Mouse (Mus musculus) liver, embryonic 15.5 days (tissue): ENCODE data around the gene Kbtbd8. TPM values are rescaled to one million over a fixed set of nuclear protein-coding genes. Genes with fewer than 3 reads are reported as not detected.

ENCODE experiments used
- ATAC-seq: fragments of 200-750 bp; cut with Nextera tagmentation; 2 replicates; pipeline ENCODE4 v1.8.0; 2017; ENCODE audit warnings: moderate number of reproducible peaks, mild to moderate bottlenecking, moderate library complexity; ENCODE audit not compliant: insufficient read depth
- H3K27ac ChIP-seq: fragments of 300-500 bp; sonication (generic); replicated peaks from 2 replicates; pipeline ENCODE4 v1.5.1; 2015; ENCODE audit warnings: mild to moderate bottlenecking, inconsistent platforms
- H3K27me3 ChIP-seq: fragments of 300-500 bp; sonication (generic); 2 replicates; pipeline ENCODE4 v1.6.1; 2015; ENCODE audit warnings: mild to moderate bottlenecking, inconsistent platforms
- H3K36me3 ChIP-seq: fragments of 300-500 bp; sonication (generic); replicated peaks from 2 replicates; pipeline ENCODE4 v1.6.1; 2015; ENCODE audit warnings: moderate library complexity, mild to moderate bottlenecking, inconsistent platforms
- H3K4me1 ChIP-seq: fragments of 300-500 bp; sonication (generic); replicated peaks from 2 replicates; pipeline ENCODE4 v1.6.1; 2015; ENCODE audit warnings: inconsistent platforms
- H3K4me2 ChIP-seq: fragments of 300-500 bp; sonication (generic); 2 replicates; pipeline ENCODE4 v1.6.1; 2015; ENCODE audit warnings: moderate library complexity, mild to moderate bottlenecking, inconsistent platforms
- H3K4me3 ChIP-seq: fragments of 300-500 bp; sonication (generic); replicated peaks from 2 replicates; pipeline ENCODE4 v1.5.1; 2015; ENCODE audit warnings: mild to moderate bottlenecking, inconsistent platforms
- H3K9ac ChIP-seq: fragments of 300-500 bp; sonication (generic); 2 replicates; pipeline ENCODE4 v1.6.1; 2015; ENCODE audit warnings: moderate library complexity, mild to moderate bottlenecking, inconsistent platforms
- H3K9me3 ChIP-seq: fragments of 300-500 bp; sonication (generic); replicated peaks from 2 replicates; pipeline ENCODE4 v1.6.1; 2016; ENCODE audit warnings: inconsistent platforms
- WGBS: fragments of 180-500 bp; shearing (Covaris S2); methylation state at CpG from one replicate; pipeline ENCODE4 v1.1.7; 2015; ENCODE audit warnings: mixed read lengths; ENCODE audit not compliant: insufficient replicate concordance; 5-methylcytosine and 5-hydroxymethylcytosine counted together
- polyA plus RNA-seq: library from polyadenylated mRNA; unstranded; fragments of >200 nt; fragmentation: Nextera tagmentation; extraction: Ambion mirVana; gene quantifications from 2 replicates; pipeline ENCODE4 v1.2.1, GENCODE M21; 2015

The Kbtbd8 gene
- 2.7 and 3.9 TPM in 2 replicates for polyA plus RNA-seq

DNA sequence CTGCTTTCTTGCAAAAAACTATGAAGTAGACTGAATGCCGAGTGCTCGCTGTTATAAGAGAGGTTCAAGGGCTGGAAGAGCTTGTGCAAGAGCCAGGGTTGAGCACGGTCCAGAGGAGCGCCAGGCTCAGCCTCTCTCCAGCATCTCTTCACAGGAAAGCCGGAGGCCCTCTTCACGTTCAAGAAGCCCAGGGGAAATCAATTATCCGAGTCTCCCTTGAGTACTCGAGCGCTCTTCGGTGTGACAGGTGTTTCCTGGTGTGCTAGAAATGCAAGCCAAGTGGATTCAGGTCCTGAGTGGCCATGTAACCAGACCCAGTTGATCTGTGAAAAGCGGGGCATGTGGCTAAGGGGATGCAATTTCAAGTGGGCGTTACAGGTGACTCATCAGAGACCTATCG is at the start of gene Kbtbd8:
Kbtbd8 (plus strand) TSS at position 295 of the 400 bp plus-strand sequence.
- H3K27ac ChIP-seq = peak within 1 kb of the TSS; percentile 72
- H3K4me2 ChIP-seq = peak within 1 kb of the TSS; percentile 81
- H3K36me3 ChIP-seq = peaks cover 3% of the 10 kb centered on the region; the same call in 1 of the 2 replicates
- peak within 1 kb of the TSS; percentile 78 for H3K9ac ChIP-seq
- no peaks in the 10 kb centered on the region for H3K9me3 ChIP-seq
- peak within 1 kb of the TSS; percentile 93 for H3K4me3 ChIP-seq
- no peaks in the 10 kb centered on the region for H3K27me3 ChIP-seq
- H3K4me1 ChIP-seq = peaks cover 20% of the 10 kb centered on the region
- WGBS = 29% methylated on average over 13 of the region's 13 CpGs
- no peak for ATAC-seq

- Histone ChIP-seq H3K9ac (no peak overlapping the region), H3K27ac (no peak overlapping the region), H3K4me1 (no peaks in the 10 kb centered on the region), H3K9me3 (no peaks in the 10 kb centered on the region), H3K4me3 (no peak overlapping the region), H3K36me3 (no peaks in the 10 kb centered on the region), H3K27me3 (no peaks in the 10 kb centered on the region), H3K4me2 (no peak overlapping the region)
- WGBS = 76% methylated on average over 10 of the region's 10 CpGs
- ATAC-seq = no peak
Measured at GRCm38 (mm10) chr6:95069753-95070152, 47.3 kb upstream of the Kbtbd8 start.

DNA sequence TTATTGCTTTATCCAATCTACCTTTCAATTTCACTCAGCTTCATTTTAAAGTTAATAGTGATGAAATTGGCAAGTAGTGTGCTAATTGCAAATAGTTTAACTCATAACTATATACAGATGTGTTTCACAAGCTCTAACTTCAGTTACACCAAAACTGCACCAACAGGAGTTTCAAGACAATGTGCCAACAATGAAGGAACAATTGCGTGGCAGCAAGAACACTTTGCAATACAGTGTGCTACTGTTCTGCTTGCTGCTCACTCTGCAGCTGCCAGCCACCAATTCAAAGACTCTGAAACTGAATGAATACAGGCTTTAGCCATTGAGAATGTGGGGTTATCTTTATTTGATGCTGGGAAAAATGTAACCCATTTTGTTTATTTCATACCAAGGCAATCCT is 31.8 kb upstream of the Kbtbd8 start:
- WGBS = 40% methylated on average over 1 of the region's 1 CpGs
- H3K27ac ChIP-seq = no peak overlapping the region

GRCm38 (mm10) chr6:95087154-95087846 is 29.7 kb upstream of the Kbtbd8 start:
- Histone ChIP-seq H3K4me2 (no peak overlapping the region), H3K9me3 (no peaks in the 10 kb centered on the region), H3K4me3 (no peak overlapping the region), H3K36me3 (no peaks in the 10 kb centered on the region), H3K9ac (no peak overlapping the region), H3K27ac (no peak overlapping the region), H3K27me3 (no peaks in the 10 kb centered on the region), H3K4me1 (no peaks in the 10 kb centered on the region)
- no peak for ATAC-seq
- 77% methylated on average over 6 of the region's 6 CpGs for WGBS

More for the DNA sequence above, 31.8 kb upstream of the Kbtbd8 start:
- no peaks in the 10 kb centered on the region for H3K4me1 ChIP-seq
- H3K9me3 ChIP-seq = no peaks in the 10 kb centered on the region
- H3K27me3 ChIP-seq = no peaks in the 10 kb centered on the region
- ATAC-seq = no peak
- no peak overlapping the region for H3K9ac ChIP-seq
- H3K36me3 ChIP-seq = no peaks in the 10 kb centered on the region
- no peak overlapping the region for H3K4me2 ChIP-seq
- H3K4me3 ChIP-seq = no peak overlapping the region

DNA sequence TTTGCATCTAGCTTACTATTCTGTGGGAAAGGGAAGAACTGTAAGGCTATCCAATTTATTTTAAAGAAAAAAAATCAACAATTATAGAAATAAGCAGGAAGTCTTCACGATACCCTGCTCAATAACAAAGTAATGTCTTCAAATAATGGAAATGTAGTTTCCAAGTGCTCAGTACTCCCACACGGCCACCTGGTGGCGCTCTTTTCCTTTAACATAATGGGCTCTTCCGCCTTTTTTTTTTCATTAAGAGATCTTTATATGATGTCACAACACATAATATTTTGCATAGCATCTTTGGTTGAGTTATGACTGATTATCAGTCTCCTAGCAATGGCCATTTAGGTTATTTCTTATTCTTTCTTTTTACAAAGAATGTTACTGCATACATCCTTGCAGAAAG is 29.0 kb upstream of the Kbtbd8 start:
- no peaks in the 10 kb centered on the region for H3K27me3 ChIP-seq
- WGBS = 29% methylated on average over 4 of the region's 4 CpGs
- H3K9ac ChIP-seq = no peak overlapping the region
- H3K36me3 ChIP-seq = no peaks in the 10 kb centered on the region
- no peak overlapping the region for H3K27ac ChIP-seq
- no peak overlapping the region for H3K4me2 ChIP-seq
- H3K9me3 ChIP-seq = no peaks in the 10 kb centered on the region
- no peaks in the 10 kb centered on the region for H3K4me1 ChIP-seq
- H3K4me3 ChIP-seq = no peak overlapping the region
- ATAC-seq = no peak

GRCm38 (mm10) chr6:95094695-95095094 is 22.3 kb upstream of the Kbtbd8 start:
- H3K4me1 ChIP-seq = no peaks in the 10 kb centered on the region
- no peak overlapping the region for H3K4me2 ChIP-seq
- H3K27me3 ChIP-seq = no peaks in the 10 kb centered on the region
- no peak overlapping the region for H3K27ac ChIP-seq
- ATAC-seq = no peak
- H3K9me3 ChIP-seq = no peaks in the 10 kb centered on the region
- H3K36me3 ChIP-seq = no peaks in the 10 kb centered on the region
- no peak overlapping the region for H3K9ac ChIP-seq
- WGBS = 22% methylated on average over 2 of the region's 2 CpGs
- no peak overlapping the region for H3K4me3 ChIP-seq

GRCm38 (mm10) chr6:95098366-95099109 is 18.5 kb upstream of the Kbtbd8 start:
- H3K36me3 ChIP-seq = no peaks in the 10 kb centered on the region
- no peaks in the 10 kb centered on the region for H3K4me1 ChIP-seq
- H3K9me3 ChIP-seq = no peaks in the 10 kb centered on the region
- H3K4me3 ChIP-seq = no peak overlapping the region
- ATAC-seq = no peak
- no peak overlapping the region for H3K9ac ChIP-seq
- 16% methylated on average over 21 of the region's 21 CpGs for WGBS
- no peak overlapping the region for H3K27ac ChIP-seq
- H3K27me3 ChIP-seq = no peaks in the 10 kb centered on the region
- no peak overlapping the region for H3K4me2 ChIP-seq

- Histone ChIP-seq H3K9ac (no peak overlapping the region), H3K27ac (no peak overlapping the region), H3K4me2 (no peak overlapping the region), H3K4me1 (no peaks in the 10 kb centered on the region), H3K4me3 (no peak overlapping the region), H3K9me3 (no peaks in the 10 kb centered on the region), H3K27me3 (no peaks in the 10 kb centered on the region), H3K36me3 (no peaks in the 10 kb centered on the region)
- 38% methylated on average over 3 of the region's 3 CpGs for WGBS
- ATAC-seq = no peak
Measured at GRCm38 (mm10) chr6:95103706-95104105, 13.3 kb upstream of the Kbtbd8 start.

GRCm38 (mm10) chr6:95108437-95108836 is 8.6 kb upstream of the Kbtbd8 start:
- Histone ChIP-seq H3K4me1 (no peaks in the 10 kb centered on the region), H3K9me3 (no peaks in the 10 kb centered on the region), H3K36me3 (no peaks in the 10 kb centered on the region), H3K4me3 (no peak overlapping the region), H3K27me3 (no peaks in the 10 kb centered on the region), H3K9ac (no peak overlapping the region), H3K4me2 (no peak overlapping the region), H3K27ac (no peak overlapping the region)
- ATAC-seq = no peak

- Histone ChIP-seq H3K36me3 (no peaks in the 10 kb centered on the region), H3K9me3 (no peaks in the 10 kb centered on the region), H3K4me2 (no peak overlapping the region), H3K27me3 (no peaks in the 10 kb centered on the region), H3K4me3 (no peak overlapping the region), H3K27ac (no peak overlapping the region), H3K4me1 (no peaks in the 10 kb centered on the region), H3K9ac (no peak overlapping the region)
- no peak for ATAC-seq
- WGBS = 72% methylated on average over 6 of the region's 6 CpGs
Measured at GRCm38 (mm10) chr6:95109691-95110450, 7.2 kb upstream of the Kbtbd8 start.

DNA sequence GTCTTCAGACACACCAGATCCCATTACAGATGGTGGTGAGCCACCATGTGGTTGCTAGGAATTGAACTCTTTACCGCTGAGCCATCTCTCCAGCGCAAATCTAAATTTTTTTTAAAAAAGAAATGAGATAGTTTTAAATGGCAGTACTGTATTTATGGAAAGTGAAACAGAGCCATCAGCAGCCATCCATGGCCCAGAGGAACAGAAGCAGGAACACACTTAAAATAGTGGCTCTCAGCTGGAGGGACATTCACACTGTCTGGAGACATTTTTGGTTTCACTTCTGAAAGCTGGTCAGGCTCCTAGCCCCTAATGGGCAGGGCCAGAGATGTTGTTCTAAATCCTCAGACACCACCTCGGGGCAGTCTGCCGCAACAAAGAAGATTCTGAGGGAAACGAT is 5.0 kb upstream of the Kbtbd8 start:
- Histone ChIP-seq H3K9me3 (no peaks in the 10 kb centered on the region), H3K27ac (no peak overlapping the region)

More for the DNA sequence above, 5.0 kb upstream of the Kbtbd8 start:
- no peak for ATAC-seq
- 63% methylated on average over 5 of the region's 5 CpGs for WGBS
- Histone ChIP-seq H3K9ac (no peak overlapping the region), H3K36me3 (no peaks in the 10 kb centered on the region), H3K4me1 (peaks cover 6% of the 10 kb centered on the region), H3K27me3 (no peaks in the 10 kb centered on the region), H3K4me2 (no peak overlapping the region), H3K4me3 (no peak overlapping the region)
